Mouse (Mus musculus) embryonic facial prominence, embryonic 12.5 days (tissue): ENCODE measurements around the gene Lrrc8d. TPM values are rescaled to one million over a fixed set of nuclear protein-coding genes. Genes with fewer than 3 reads are reported as not detected.

Source experiments
- ATAC-seq: fragments of 200-750 bp; cut with Nextera tagmentation; 2 replicates; pipeline ENCODE4 v1.8.0; 2017; ENCODE audit not compliant: insufficient number of reproducible peaks, insufficient read depth, low FRiP score, low TSS enrichment
- H3K27ac ChIP-seq: fragments of 300-500 bp; sonication (generic); 2 replicates; pipeline ENCODE4 v1.5.1; 2016; ENCODE audit warnings: mild to moderate bottlenecking
- H3K27me3 ChIP-seq: fragments of 300-500 bp; sonication (generic); 2 replicates; pipeline ENCODE4 v1.6.1; 2016; ENCODE audit warnings: mild to moderate bottlenecking, moderate library complexity
- H3K36me3 ChIP-seq: fragments of 300-500 bp; sonication (generic); 2 replicates; pipeline ENCODE4 v1.6.1; 2016; ENCODE audit warnings: mild to moderate bottlenecking
- H3K4me1 ChIP-seq: fragments of 300-500 bp; sonication (generic); 2 replicates; pipeline ENCODE4 v1.6.1; 2016
- H3K4me2 ChIP-seq: fragments of 300-500 bp; sonication (generic); replicated peaks from 2 replicates; pipeline ENCODE4 v1.6.1; 2016; ENCODE audit warnings: mild to moderate bottlenecking, moderate library complexity
- H3K4me3 ChIP-seq: fragments of 300-500 bp; sonication (generic); 2 replicates; pipeline ENCODE4 v1.5.1; 2016; ENCODE audit warnings: mild to moderate bottlenecking
- H3K9ac ChIP-seq: fragments of 300-500 bp; sonication (generic); 2 replicates; pipeline ENCODE4 v1.6.1; 2016; ENCODE audit warnings: mild to moderate bottlenecking, moderate library complexity
- H3K9me3 ChIP-seq: fragments of 300-500 bp; sonication (generic); 2 replicates; pipeline ENCODE4 v1.6.1; 2016; ENCODE audit warnings: mild to moderate bottlenecking, moderate library complexity
- WGBS: fragments of 180-500 bp; shearing (Covaris S2); methylation state at CpG from one replicate; pipeline ENCODE4 v1.1.7; 2016; 5-methylcytosine and 5-hydroxymethylcytosine counted together
- polyA plus RNA-seq: library from polyadenylated mRNA; unstranded; fragments of >200 nt; fragmentation: Nextera tagmentation; extraction: Ambion mirVana; gene quantifications from 2 replicates; pipeline ENCODE4 v1.2.1, GENCODE M21; 2016

The Lrrc8d gene
- polyA plus RNA-seq: 24.5 and 26.5 TPM in 2 replicates

DNA sequence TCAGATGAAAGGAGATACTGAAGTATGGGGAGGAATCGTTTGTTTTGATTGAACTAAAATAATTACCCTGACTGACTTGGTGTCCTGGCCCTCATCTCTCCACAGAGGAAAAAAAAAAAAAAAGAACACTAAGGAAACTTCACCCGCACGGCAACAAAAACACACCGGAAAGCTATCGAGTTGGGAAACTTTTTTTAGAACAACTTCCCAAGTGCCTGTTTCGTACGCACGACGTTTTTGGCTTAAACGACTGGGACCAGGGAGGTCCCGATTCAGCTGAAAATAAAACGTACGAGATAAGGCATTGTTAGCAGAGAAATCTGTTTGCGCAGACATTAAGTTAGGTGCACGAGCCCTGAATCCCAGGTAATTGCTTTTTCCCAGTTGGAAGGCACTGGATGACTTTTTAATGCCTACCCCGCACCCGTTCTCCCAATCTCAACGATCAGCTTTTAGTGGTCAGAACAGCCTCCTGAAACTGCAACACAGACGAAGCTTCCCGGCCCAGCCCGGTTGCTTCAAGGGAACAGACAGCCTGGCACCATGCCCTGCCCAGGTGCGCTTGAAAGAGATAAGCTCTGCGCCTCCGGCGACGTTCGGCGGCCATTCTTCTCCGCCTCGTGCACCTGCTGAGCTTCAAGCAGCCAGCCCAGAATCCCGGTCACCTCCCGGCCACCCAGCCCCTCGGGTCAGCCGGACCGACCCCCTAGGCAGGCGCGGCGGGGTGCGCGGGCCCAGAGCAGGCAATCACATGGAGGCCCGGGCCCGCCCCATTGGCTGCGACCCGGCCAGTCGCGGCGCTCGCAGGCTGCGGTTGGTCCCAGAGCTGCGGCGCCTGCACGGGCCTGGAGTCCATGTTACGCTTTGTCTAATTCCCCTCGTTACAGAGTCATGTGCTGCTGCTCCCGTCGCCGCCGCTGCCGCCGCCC, at the start of gene Lrrc8d:
Gene Lrrc8d, plus strand, starts transcription at position 829 of the 929 bp plus-strand sequence.
- peak; percentile 92 for ATAC-seq
- Histone ChIP-seq H3K36me3 (no peaks in the 10 kb centered on the region), H3K4me1 (peaks cover 15% of the 10 kb centered on the region; the same call in 1 of the 2 replicates), H3K9me3 (no peaks in the 10 kb centered on the region), H3K27me3 (0 out of 2 replicates have a peak, but pooled peaks cover 3% of the 10 kb centered on the region), H3K9ac (peak within 1 kb of the TSS; percentile 92), H3K27ac (peak within 1 kb of the TSS; percentile 88), H3K4me3 (peak within 1 kb of the TSS; percentile 93), H3K4me2 (peak within 1 kb of the TSS; percentile 88)
- WGBS: 2% methylated on average over 58 of the region's 60 CpGs

DNA sequence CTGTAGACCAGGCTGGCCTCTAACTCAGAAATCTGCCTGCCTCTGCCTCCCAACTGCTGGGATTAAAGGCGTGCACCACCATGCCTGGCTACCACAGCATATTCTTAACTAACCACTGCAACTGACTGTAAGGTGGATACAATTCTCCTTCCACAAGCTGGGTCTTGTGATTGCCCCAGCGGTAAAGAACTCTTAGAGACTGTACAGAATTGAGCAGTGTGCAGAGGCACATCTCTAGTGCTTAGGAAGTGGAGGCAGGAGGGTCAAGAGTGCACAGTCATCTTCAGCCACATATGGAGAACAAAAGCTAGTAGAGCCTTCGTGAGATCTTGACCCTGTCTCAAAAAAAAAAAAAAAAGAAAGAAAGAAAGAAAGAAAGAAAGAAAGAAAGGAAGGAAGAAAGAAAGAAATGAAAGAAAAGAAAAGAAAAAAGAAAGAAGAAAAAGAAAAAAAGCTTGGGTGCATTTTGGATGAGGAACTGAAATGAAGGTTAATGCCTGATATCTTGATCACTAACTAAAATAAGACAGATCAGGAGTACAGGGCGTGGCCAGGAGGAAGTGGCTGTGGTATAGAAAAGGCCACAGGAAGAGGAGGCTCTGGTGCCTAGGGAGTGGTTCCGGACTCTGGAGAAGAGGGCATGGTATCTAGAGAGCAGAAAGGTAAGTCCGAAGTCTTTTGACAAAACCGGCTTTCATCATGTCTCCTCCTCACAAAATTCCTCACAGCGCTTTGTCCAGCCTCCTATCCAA, 48.9 kb upstream of the Lrrc8d start:
- H3K27ac ChIP-seq: no peak overlapping the region
- H3K4me3 ChIP-seq: no peak overlapping the region
- ATAC-seq: no peak
- H3K27me3 ChIP-seq: no peaks in the 10 kb centered on the region
- H3K4me1 ChIP-seq: no peaks in the 10 kb centered on the region
- H3K36me3 ChIP-seq: no peaks in the 10 kb centered on the region
- H3K9me3 ChIP-seq: no peaks in the 10 kb centered on the region
- 88% methylated on average over 8 of the region's 8 CpGs for WGBS
- H3K9ac ChIP-seq: no peak overlapping the region
- H3K4me2 ChIP-seq: no peak overlapping the region

DNA sequence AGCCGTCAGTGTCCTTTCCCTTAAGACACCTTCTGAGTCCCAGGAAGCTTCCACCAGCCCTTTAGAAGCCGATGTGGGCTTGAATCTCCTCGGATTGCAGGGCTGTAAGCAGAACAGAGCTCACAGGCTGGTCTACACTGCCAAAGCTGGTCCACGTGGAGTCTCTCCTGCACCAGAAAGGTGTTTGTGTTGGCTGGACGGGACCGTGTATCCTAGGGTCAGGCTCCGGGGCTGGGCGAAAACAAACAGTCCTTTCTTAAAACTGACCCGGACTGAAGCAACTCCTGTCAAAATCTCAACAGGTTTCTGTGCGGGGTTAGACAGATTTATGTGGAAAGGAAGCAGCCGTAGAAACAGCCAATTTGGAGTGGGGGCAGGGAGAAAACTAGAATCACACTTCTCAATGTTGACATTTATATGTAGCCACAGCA, 48.2 kb upstream of the Lrrc8d start:
- Histone ChIP-seq H3K9ac (no peak overlapping the region), H3K27me3 (no peaks in the 10 kb centered on the region), H3K4me1 (no peaks in the 10 kb centered on the region), H3K4me2 (no peak overlapping the region), H3K27ac (no peak overlapping the region), H3K9me3 (no peaks in the 10 kb centered on the region), H3K4me3 (no peak overlapping the region), H3K36me3 (no peaks in the 10 kb centered on the region)
- ATAC-seq: no peak
- WGBS: 41% methylated on average over 11 of the region's 11 CpGs

- Histone ChIP-seq H3K9me3 (no peaks in the 10 kb centered on the region), H3K27me3 (no peaks in the 10 kb centered on the region), H3K36me3 (no peaks in the 10 kb centered on the region), H3K4me1 (no peaks in the 10 kb centered on the region), H3K27ac (no peak overlapping the region), H3K4me2 (no peak overlapping the region), H3K9ac (no peak overlapping the region), H3K4me3 (no peak overlapping the region)
- peak; percentile 37 for ATAC-seq
- WGBS: 27% methylated on average over 15 of the region's 15 CpGs
Observed at GRCm38 (mm10) chr5:105654237-105655063, 45.3 kb upstream of the Lrrc8d start.

- H3K9ac ChIP-seq: no peak overlapping the region
- no peak overlapping the region for H3K27ac ChIP-seq
- no peaks in the 10 kb centered on the region for H3K4me1 ChIP-seq
- WGBS: 61% methylated on average over 12 of the region's 12 CpGs
- no peaks in the 10 kb centered on the region for H3K27me3 ChIP-seq
- no peaks in the 10 kb centered on the region for H3K36me3 ChIP-seq
- H3K4me2 ChIP-seq: no peak overlapping the region
- H3K4me3 ChIP-seq: no peak overlapping the region
- ATAC-seq: 0 out of 2 replicates have a peak, but pooled peaks have one; percentile 12
- no peaks in the 10 kb centered on the region for H3K9me3 ChIP-seq
Observed at GRCm38 (mm10) chr5:105655100-105655734, 44.6 kb upstream of the Lrrc8d start.

DNA sequence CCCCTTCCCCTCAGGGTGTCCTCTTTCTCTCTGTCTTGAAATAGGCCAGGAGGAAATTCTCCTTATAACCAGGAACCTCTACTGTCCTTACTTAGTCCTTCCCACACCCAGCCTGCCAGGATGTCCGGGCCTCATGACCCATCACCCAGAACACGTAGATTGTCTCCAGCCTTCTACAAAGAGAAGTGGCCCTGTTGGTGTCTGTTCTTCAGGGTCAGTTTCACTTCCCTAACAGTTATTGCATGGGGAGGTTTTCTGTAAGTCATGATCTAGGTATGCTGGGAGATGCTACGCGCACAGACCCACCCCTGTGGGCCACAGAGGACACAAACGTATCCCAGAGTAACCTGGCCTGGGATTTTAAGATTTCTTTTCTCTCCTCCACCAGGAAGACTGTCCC, 37.9 kb upstream of the Lrrc8d start:
- Histone ChIP-seq H3K4me3 (no peak overlapping the region), H3K9ac (no peak overlapping the region), H3K4me1 (no peaks in the 10 kb centered on the region), H3K27ac (no peak overlapping the region), H3K27me3 (no peaks in the 10 kb centered on the region), H3K9me3 (no peaks in the 10 kb centered on the region), H3K36me3 (no peaks in the 10 kb centered on the region), H3K4me2 (no peak overlapping the region)
- ATAC-seq: no peak
- WGBS: 88% methylated on average over 5 of the region's 5 CpGs

DNA sequence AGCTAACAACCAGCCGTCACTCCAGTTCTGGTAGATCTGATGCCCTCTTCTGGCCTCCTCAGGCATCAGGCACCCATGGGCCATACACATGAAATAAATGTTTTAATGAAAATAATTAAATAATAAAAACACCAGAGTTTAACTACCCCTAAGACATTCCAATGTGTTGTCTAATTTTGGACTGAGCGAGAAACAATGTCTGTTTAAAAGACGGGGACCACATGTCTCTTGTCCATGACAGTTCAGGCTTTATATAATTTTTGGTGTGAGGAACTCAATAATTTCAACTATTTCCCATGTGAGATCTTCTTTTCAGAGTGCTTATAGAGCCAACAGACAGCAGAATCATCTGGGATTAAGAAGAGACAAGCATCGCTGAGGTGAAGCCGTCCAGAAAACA, 32.8 kb upstream of the Lrrc8d start:
- H3K4me1 ChIP-seq: no peaks in the 10 kb centered on the region
- H3K36me3 ChIP-seq: no peaks in the 10 kb centered on the region
- H3K4me3 ChIP-seq: no peak overlapping the region
- no peak for ATAC-seq
- H3K9me3 ChIP-seq: no peaks in the 10 kb centered on the region
- no peak overlapping the region for H3K27ac ChIP-seq
- no peak overlapping the region for H3K9ac ChIP-seq
- 89% methylated on average over 5 of the region's 5 CpGs for WGBS
- H3K4me2 ChIP-seq: no peak overlapping the region
- H3K27me3 ChIP-seq: no peaks in the 10 kb centered on the region

DNA sequence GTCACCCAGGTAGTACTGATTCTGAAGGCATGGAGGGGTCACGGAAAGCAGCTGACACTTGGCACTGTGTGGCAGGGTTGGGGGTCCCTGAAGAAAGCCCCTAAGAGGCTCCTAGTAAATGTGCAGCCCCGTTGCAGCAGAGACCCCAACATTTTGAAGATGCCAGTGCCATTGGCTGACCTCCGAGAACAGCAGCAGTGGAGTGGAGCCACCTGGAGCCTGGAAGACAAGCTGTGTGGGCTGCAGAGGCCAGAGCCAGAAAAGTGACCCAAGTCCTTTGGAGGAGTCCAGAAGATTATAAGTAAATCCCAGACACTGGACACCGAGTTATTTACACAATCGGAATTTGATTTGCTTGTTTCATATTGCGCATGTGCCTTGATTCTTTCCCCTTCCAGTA, 32.4 kb upstream of the Lrrc8d start:
- H3K4me1 ChIP-seq: no peaks in the 10 kb centered on the region
- H3K27me3 ChIP-seq: no peaks in the 10 kb centered on the region
- no peak overlapping the region for H3K9ac ChIP-seq
- H3K4me2 ChIP-seq: no peak overlapping the region
- no peak overlapping the region for H3K27ac ChIP-seq
- no peak overlapping the region for H3K4me3 ChIP-seq
- WGBS: 87% methylated on average over 6 of the region's 6 CpGs
- ATAC-seq: no peak
- no peaks in the 10 kb centered on the region for H3K36me3 ChIP-seq
- H3K9me3 ChIP-seq: no peaks in the 10 kb centered on the region

DNA sequence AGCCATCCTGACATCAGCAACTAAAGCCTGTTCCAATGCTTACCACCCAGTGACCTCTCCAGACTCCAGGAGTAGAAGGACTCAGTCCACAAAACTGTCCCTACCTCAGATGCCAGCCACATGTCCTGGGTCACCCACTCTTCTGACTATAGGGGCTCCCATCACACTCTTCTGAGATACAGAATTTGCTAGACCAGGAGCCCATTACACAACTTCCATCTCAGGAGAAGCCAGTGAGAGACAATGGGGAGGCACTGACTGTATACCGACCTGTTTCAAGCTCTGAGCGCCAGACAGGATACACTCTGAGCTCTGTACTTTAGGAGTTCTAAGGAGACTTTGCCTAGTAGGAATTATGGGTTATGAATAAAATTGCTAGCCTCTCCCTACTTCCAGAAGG, 30.7 kb upstream of the Lrrc8d start:
- H3K4me2 ChIP-seq: no peak overlapping the region
- WGBS: 94% methylated on average over 2 of the region's 2 CpGs

GRCm38 (mm10) chr5:105669508-105670353, 30.0 kb upstream of the Lrrc8d start:
- 0 out of 2 replicates have a peak, but pooled peaks cover under 1% of the 10 kb centered on the region for H3K4me1 ChIP-seq
- H3K4me3 ChIP-seq: no peak overlapping the region
- H3K27me3 ChIP-seq: no peaks in the 10 kb centered on the region
- 60% methylated on average over 10 of the region's 10 CpGs for WGBS
- H3K9ac ChIP-seq: no peak overlapping the region
- H3K9me3 ChIP-seq: no peaks in the 10 kb centered on the region
- no peak overlapping the region for H3K4me2 ChIP-seq
- ATAC-seq: no peak
- H3K36me3 ChIP-seq: no peaks in the 10 kb centered on the region
- H3K27ac ChIP-seq: no peak overlapping the region

More for the DNA sequence above, 30.7 kb upstream of the Lrrc8d start:
- H3K36me3 ChIP-seq: no peaks in the 10 kb centered on the region
- ATAC-seq: no peak
- H3K27ac ChIP-seq: no peak overlapping the region
- H3K4me3 ChIP-seq: no peak overlapping the region
- H3K27me3 ChIP-seq: no peaks in the 10 kb centered on the region
- H3K9me3 ChIP-seq: no peaks in the 10 kb centered on the region
- H3K9ac ChIP-seq: no peak overlapping the region
- no peaks in the 10 kb centered on the region for H3K4me1 ChIP-seq
